17 mouse cellular contexts compared by ENCODE assay signal in the genomic region with DNA sequence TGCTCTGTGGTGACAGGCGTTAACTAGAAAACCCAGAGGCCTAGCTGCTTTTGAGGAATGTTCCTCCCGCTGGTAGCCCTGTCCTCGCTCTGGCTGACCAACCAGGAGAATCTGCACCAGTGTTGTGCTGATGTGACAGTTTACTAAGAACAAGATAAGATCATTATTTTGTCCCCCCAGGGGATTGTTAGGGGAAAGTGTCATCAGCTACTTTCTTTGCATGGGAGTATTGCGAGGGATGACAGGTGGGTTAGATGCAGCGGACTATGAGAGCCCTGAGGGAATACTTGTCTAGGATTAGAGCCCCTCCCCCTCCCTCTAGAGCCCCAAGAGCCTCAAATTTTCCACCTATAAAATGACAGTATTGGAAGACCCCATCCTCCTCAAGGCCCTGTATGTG.
"Had no signal": no experiment of that assay in that cellular context is flagged by ENCODE, and none has a peak within 500 bp of the region (broad histone marks: within the 10 kb centered on the region; RNA-seq: fewer than 3 reads in every experiment).

No protein-coding gene starts in this region.

- H3K9me3 ChIP-seq: liver, embryonic 15.5 days; lung, embryonic 15.5 days; midbrain, embryonic 15.5 days; stomach, embryonic 15.5 days had no signal

- H3K4me3 ChIP-seq: liver, embryonic 15.5 days; lung, embryonic 15.5 days; megakaryocyte, embryonic 14.5 days; midbrain, embryonic 12.5 days; midbrain, embryonic 15.5 days; neural tube, embryonic 12.5 days; stomach, embryonic 15.5 days had no signal

- DNase-seq: liver, postnatal 0 days; lung, adult 2 months; lung, postnatal 14 days; lung, postnatal 36 days; right cerebral cortex, postnatal 14 days; thymus, adult 2 months; thymus, postnatal 25 days; thymus, postnatal 4 days had no signal

- H3K27ac ChIP-seq: liver, embryonic 15.5 days; lung, embryonic 15.5 days; macrophage; midbrain, embryonic 12.5 days; midbrain, embryonic 15.5 days; neural tube, embryonic 12.5 days; stomach, embryonic 15.5 days; stomach, postnatal 0 days had no signal

- H3K4me2 ChIP-seq: liver, embryonic 15.5 days; lung, embryonic 15.5 days; midbrain, embryonic 12.5 days; midbrain, embryonic 15.5 days; neural tube, embryonic 12.5 days; stomach, embryonic 15.5 days had no signal

- H3K27me3 ChIP-seq: liver, embryonic 15.5 days; lung, embryonic 15.5 days; midbrain, embryonic 12.5 days; midbrain, embryonic 15.5 days; neural tube, embryonic 12.5 days; stomach, embryonic 15.5 days had no signal

- H3K4me1 ChIP-seq: liver, embryonic 15.5 days; lung, embryonic 15.5 days; megakaryocyte, embryonic 14.5 days; stomach, embryonic 15.5 days had no signal

- H3K36me3 ChIP-seq: liver, embryonic 15.5 days; lung, embryonic 15.5 days; midbrain, embryonic 12.5 days; midbrain, embryonic 15.5 days; neural tube, embryonic 12.5 days; stomach, embryonic 15.5 days had no signal

- H3K9ac ChIP-seq: liver, embryonic 15.5 days; liver, postnatal 0 days; lung, embryonic 15.5 days; midbrain, embryonic 12.5 days; midbrain, embryonic 15.5 days; neural tube, embryonic 12.5 days; stomach, embryonic 15.5 days had no signal
